Mouse (Mus musculus) Patski (cell line): ENCODE data around the gene Chp2. TPM values are rescaled to one million over a fixed set of nuclear protein-coding genes. Genes with fewer than 3 reads are reported as not detected.

Experiments used
- ATAC-seq: fragments of 100-300 bp; one replicate; pipeline ENCODE4 v1.8.0; 2021
- CTCF ChIA-PET: fragments of 350-600 bp; sonication (Branson Sonifier 250); formaldehyde crosslinking; loops from one replicate; lab custom pipeline; 2022; ENCODE audit warnings: inconsistent platforms; lab: Charles Lee
- POLR2A ChIA-PET: fragments of 350-600 bp; sonication (Branson Sonifier 250); formaldehyde crosslinking; loops from one replicate; lab custom pipeline; 2022; ENCODE audit warnings: antibody characterized with exemption, inconsistent platforms; lab: Charles Lee
- DNase-seq: peaks from one replicate; pipeline ENCODE4 v3.0.0-alpha.2; 2011; ENCODE audit warnings: low read depth, low spot score
- H3K27me3 ChIP-seq: fragments of 371-371 bp; one replicate; pipeline ENCODE4 v1.5.1; 2021
- CTCF ChIP-seq: fragments of 100-300 bp; IDR thresholded peaks from one replicate; pipeline ENCODE4 v1.5.1; 2021
- in situ Hi-C: fragments of 300-500 bp; cut with MboI; formaldehyde crosslinking; loops from 3 replicates; pipeline ENCODE4 v1.11.1; 2018; ENCODE audit warnings: low pct_unique_long_range_greater_than_20kb, mixed read lengths
- polyA plus RNA-seq: library from polyadenylated mRNA; unstranded; gene quantifications from one replicate; pipeline ENCODE4 v1.2.3, GENCODE M21; 2021

Chp2 gene
- polyA plus RNA-seq, 1 experiment from 2014 or later: not detected

GRCm38 (mm10) chr7:122258521-122258920 is 39.2 kb downstream of the Chp2 start:
- TF ChIP-seq CTCF: no peak
- DNase-seq: no peak
- in situ Hi-C loops: loop anchor here (5.0 kb wide), 1 partner anchor 204 kb away; no protein-coding TSS in a partner anchor
- peaks cover 6% of the 10 kb centered on the region for H3K27me3 ChIP-seq
- POLR2A ChIA-PET: no interaction called here
- CTCF ChIA-PET: no interaction called here
- no peak for ATAC-seq

- POLR2A ChIA-PET: no interaction called here
- no peak for DNase-seq
- TF ChIP-seq CTCF: no peak
- no peak for ATAC-seq
- CTCF ChIA-PET: no interaction called here
- H3K27me3 ChIP-seq: peaks cover 9% of the 10 kb centered on the region
- in situ Hi-C loops: no loop called here
These were observed 40.8 kb downstream of the Chp2 start for GRCm38 (mm10) chr7:122260055-122260602.

GRCm38 (mm10) chr7:122268983-122269486 is 49.7 kb downstream of the Chp2 start:
- in situ Hi-C loops: no loop called here
- no peak for ATAC-seq
- CTCF ChIA-PET: interaction anchor here (0.7 to 0.9 kb wide), 2 partner anchors 18 to 38 kb away, joined by 3 read pairs; no protein-coding TSS in a partner anchor
- no peak for TF ChIP-seq CTCF
- DNase-seq: no peak
- H3K27me3 ChIP-seq: peaks cover 4% of the 10 kb centered on the region
- POLR2A ChIA-PET: interaction anchor here (0.6 kb wide), 1 partner anchor 545 kb away, joined by 4 read pairs; no protein-coding TSS in a partner anchor

GRCm38 (mm10) chr7:122272334-122272733 is 53.0 kb downstream of the Chp2 start:
- H3K27me3 ChIP-seq: peaks cover 3% of the 10 kb centered on the region
- DNase-seq: no peak
- no peak for ATAC-seq
- no peak for TF ChIP-seq CTCF
- in situ Hi-C loops: no loop called here
- CTCF ChIA-PET: no interaction called here
- POLR2A ChIA-PET: interaction anchor here (0.7 kb wide), 1 partner anchor 119 kb away, joined by 4 read pairs; no protein-coding TSS in a partner anchor

Other genes starting within 250 kb of the Chp2 start
- 48.9 TPM for gene Cog7, start 237.8 kb upstream of the Chp2 start, polyA plus RNA-seq
- 37.6 TPM for gene Gga2, start 198.3 kb upstream of the Chp2 start, polyA plus RNA-seq
- 30.9 TPM for gene Ubfd1, start 152.3 kb upstream of the Chp2 start, polyA plus RNA-seq
- gene Ears2, start 152.2 kb upstream of the Chp2 start, polyA plus RNA-seq: 9.3 TPM
- gene Ndufab1, start 117.6 kb upstream of the Chp2 start, polyA plus RNA-seq: 328 TPM
- gene Palb2, start 86.5 kb upstream of the Chp2 start, polyA plus RNA-seq: 4.6 TPM
- 54.1 TPM for gene Dctn5, start 86.5 kb upstream of the Chp2 start, polyA plus RNA-seq
- 55.8 TPM for gene Plk1, start 60.1 kb upstream of the Chp2 start, polyA plus RNA-seq
- gene Ern2, start 33.3 kb upstream of the Chp2 start, polyA plus RNA-seq: not detected
- not detected for gene Prkcb, start 69.3 kb downstream of the Chp2 start, polyA plus RNA-seq